8 mouse cellular contexts compared by ENCODE assay signal in the genomic region with DNA sequence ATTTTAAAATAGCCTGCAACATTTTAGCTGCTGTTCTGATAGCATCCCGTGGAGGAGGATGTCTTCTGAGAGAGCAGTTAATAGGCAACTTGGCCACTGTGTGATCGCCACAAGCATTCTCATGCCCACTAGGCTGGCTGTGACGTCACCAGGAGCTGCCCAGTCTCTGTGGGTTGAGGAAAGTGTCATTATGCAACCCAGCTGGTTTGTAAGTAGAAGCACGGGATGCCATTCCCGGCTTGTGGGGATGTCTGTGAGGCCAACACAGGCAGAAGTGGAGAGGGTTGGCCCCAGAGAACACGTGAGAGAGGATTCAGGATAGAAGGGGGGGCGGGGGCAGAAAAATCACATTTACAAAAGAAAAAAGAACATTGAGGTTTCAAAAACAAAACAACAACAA.
DNase-seq lines count a peak whose midpoint lies in the region; ATAC-seq lines count a peak whose summit lies in the region.

No protein-coding gene starts in this region.

- H3K27me3 ChIP-seq in forebrain, embryonic 10.5 days (ENCODE audit: poor library complexity, severe bottlenecking): no peaks in the 10 kb centered on the region

- H3K27ac ChIP-seq in forebrain, embryonic 10.5 days: 0 out of 2 replicates have a peak overlapping the region, but pooled peaks have one; percentile 48

- H3K4me3 ChIP-seq in forebrain, embryonic 10.5 days: no peak overlapping the region

- H3K36me3 ChIP-seq in forebrain, embryonic 10.5 days (replicated peaks): no peaks in the 10 kb centered on the region

- 57% methylated on average over 7 of the region's 7 CpGs for WGBS in forebrain, embryonic 10.5 days

- peak; percentile 39 for DNase-seq in adrenal gland, postnatal 14 days
- DNase-seq in adrenal gland, postnatal 10 days: no peak
- no peak for DNase-seq in forebrain, embryonic 10.5 days (ENCODE audit: extremely low spot score, low spot score)
- DNase-seq in heart, postnatal 10 days: peak; percentile 71 to 74
- peak; percentile 21 to 46 for DNase-seq in layer of hippocampus, postnatal 10 days (ENCODE audit: low spot score in 2 of 2)
- DNase-seq in c-Kit-positive CD71-positive TER-119-positive erythroid progenitor cells, embryonic 14.5 days (ENCODE audit: low spot score): no peak
- DNase-seq in thymus, adult 18-20 months: no peak

- intact Hi-C loops in heart, postnatal 10 days (cut with DNase I): loop anchor here (2.0 kb wide), 1 partner anchor 24 kb away; no protein-coding TSS in a partner anchor

- H3K4me1 ChIP-seq in forebrain, embryonic 10.5 days: peaks cover 58% of the 10 kb centered on the region

- ATAC-seq in megakaryocyte progenitor cell, adult 5-6 weeks (replicated peaks; ENCODE audit: poor library complexity): peak; percentile 55; the same call in 1 of the 2 replicates

- no peaks in the 10 kb centered on the region for H3K9me3 ChIP-seq in forebrain, embryonic 10.5 days

Comparison
In these comparisons a context has a peak if more than half of its experiments do, and no peak if none do; other contexts are left out.
1. DNase-seq: peak in adrenal gland, postnatal 14 days (single experiment), heart, postnatal 10 days (2 of 2) and layer of hippocampus, postnatal 10 days (2 of 2); none in adrenal gland, postnatal 10 days (single experiment), forebrain, embryonic 10.5 days (single experiment), c-Kit-positive CD71-positive TER-119-positive erythroid progenitor cells, embryonic 14.5 days (single experiment) and thymus, adult 18-20 months (0 of 2).